Mouse (Mus musculus): Measurements from ENCODE around the gene Atp1b3.
"Not testable (repeated sequence)": the region's sequence is repeated elsewhere in the genome, so short reads cannot be mapped to it uniquely, and the experiment has no call there.

Gene Atp1b3

GRCm38 (mm10) chr9:96360056-96360455 is 4.2 kb downstream of the Atp1b3 start:
- DNase-seq = no peak

GRCm38 (mm10) chr9:96353799-96354198 is 10.4 kb downstream of the Atp1b3 start:
- no peak for DNase-seq

- DNase-seq = no peak
These were observed 11.0 kb downstream of the Atp1b3 start for GRCm38 (mm10) chr9:96353121-96353769.

- DNase-seq = not testable (repeated sequence)
These were observed 12.5 kb downstream of the Atp1b3 start for GRCm38 (mm10) chr9:96351771-96352170.

GRCm38 (mm10) chr9:96350476-96350875 is 13.8 kb downstream of the Atp1b3 start:
- DNase-seq = no peak

GRCm38 (mm10) chr9:96350010-96350409 is 14.2 kb downstream of the Atp1b3 start:
- peak; percentile 57 for DNase-seq

GRCm38 (mm10) chr9:96348885-96349284 is 15.4 kb downstream of the Atp1b3 start:
- no peak for DNase-seq

GRCm38 (mm10) chr9:96345750-96346149 is 18.5 kb downstream of the Atp1b3 start:
- DNase-seq = no peak

GRCm38 (mm10) chr9:96331146-96331545 is 33.1 kb downstream of the Atp1b3 start:
- DNase-seq = no peak

- no peak for DNase-seq
These were observed 36.0 kb downstream of the Atp1b3 start for GRCm38 (mm10) chr9:96328226-96328625.

GRCm38 (mm10) chr9:96326496-96326923 is 37.7 kb downstream of the Atp1b3 start:
- DNase-seq = peak; percentile 18

GRCm38 (mm10) chr9:96324502-96324901 is 39.7 kb downstream of the Atp1b3 start:
- DNase-seq = peak; percentile 41

- DNase-seq = no peak
These were observed 41.7 kb downstream of the Atp1b3 start for GRCm38 (mm10) chr9:96322411-96323152.

GRCm38 (mm10) chr9:96320551-96320980 is 43.7 kb downstream of the Atp1b3 start:
- DNase-seq = no peak

GRCm38 (mm10) chr9:96319333-96319732 is 44.9 kb downstream of the Atp1b3 start:
- DNase-seq = no peak

GRCm38 (mm10) chr9:96312074-96312473 is 52.2 kb downstream of the Atp1b3 start:
- no peak for DNase-seq

- DNase-seq = no peak
These were observed 55.4 kb downstream of the Atp1b3 start for GRCm38 (mm10) chr9:96308816-96309215.

GRCm38 (mm10) chr9:96299324-96300008 is 64.8 kb downstream of the Atp1b3 start:
- DNase-seq = no peak

- DNase-seq = no peak
These were observed 72.1 kb downstream of the Atp1b3 start for GRCm38 (mm10) chr9:96292144-96292543.

- no peak for DNase-seq
These were observed 79.3 kb downstream of the Atp1b3 start for GRCm38 (mm10) chr9:96284916-96285315.

Measured in kidney, adult 18-20 months (tissue).